Mouse (Mus musculus) neural tube, embryonic 11.5 days (tissue): Measurements from ENCODE around the gene Sgpl1. TPM values are rescaled to one million over a fixed set of nuclear protein-coding genes. Genes with fewer than 3 reads are reported as not detected.

Source experiments
- ATAC-seq: fragments of 200-750 bp; cut with Nextera tagmentation; 2 replicates; pipeline ENCODE4 v1.8.0; 2017; ENCODE audit warnings: moderate number of reproducible peaks, mild to moderate bottlenecking, moderate TSS enrichment, moderate library complexity; ENCODE audit not compliant: insufficient read depth, low FRiP score, low TSS enrichment
- DNase-seq: peaks from one replicate; pipeline ENCODE4 v3.0.0-alpha.2; 2015; ENCODE audit warnings: low spot score
- H3K27ac ChIP-seq: fragments of 300-500 bp; sonication (generic); 2 replicates; pipeline ENCODE4 v1.5.1; 2014; ENCODE audit warnings: low read depth, mild to moderate bottlenecking, low read length
- H3K27me3 ChIP-seq: fragments of 300-500 bp; sonication (generic); 2 replicates; pipeline ENCODE4 v1.6.1; 2014; ENCODE audit warnings: mild to moderate bottlenecking, low read length, mixed read lengths; ENCODE audit not compliant: control insufficient read depth, insufficient read depth
- H3K36me3 ChIP-seq: fragments of 300-500 bp; sonication (generic); 2 replicates; pipeline ENCODE4 v1.6.1; 2014; ENCODE audit warnings: mild to moderate bottlenecking, low read length, moderate library complexity, mixed read lengths; ENCODE audit not compliant: control insufficient read depth, insufficient read depth
- H3K4me1 ChIP-seq: fragments of 300-500 bp; sonication (generic); 2 replicates; pipeline ENCODE4 v1.6.1; 2014; ENCODE audit warnings: low read length, mixed read lengths; ENCODE audit not compliant: control insufficient read depth, insufficient read depth
- H3K4me2 ChIP-seq: fragments of 300-500 bp; sonication (generic); 2 replicates; pipeline ENCODE4 v1.6.1; 2014; ENCODE audit warnings: low read depth, mild to moderate bottlenecking, moderate library complexity
- H3K4me3 ChIP-seq: fragments of 300-500 bp; sonication (generic); 2 replicates; pipeline ENCODE4 v1.5.1; 2014; ENCODE audit warnings: low read depth, low read length
- H3K9ac ChIP-seq: fragments of 300-500 bp; sonication (generic); 2 replicates; pipeline ENCODE4 v1.6.1; 2014; ENCODE audit warnings: mild to moderate bottlenecking, low read length
- H3K9me3 ChIP-seq: fragments of 300-500 bp; sonication (generic); 2 replicates; pipeline ENCODE4 v1.6.1; 2016; ENCODE audit warnings: low read length; ENCODE audit not compliant: control insufficient read depth
- WGBS: fragments of 180-500 bp; shearing (Covaris S2); extraction: QIAGEN DNeasy Blood & Tissue Kit; methylation state at CpG from one replicate; pipeline ENCODE4 v1.1.7; 2014; 5-methylcytosine and 5-hydroxymethylcytosine counted together
- polyA plus RNA-seq: library from polyadenylated mRNA; unstranded; fragments of >200 nt; fragmentation: Nextera tagmentation; extraction: Ambion mirVana; gene quantifications from 2 replicates; pipeline ENCODE4 v1.2.1, GENCODE M21; 2014

The Sgpl1 gene
- polyA plus RNA-seq: 95.9 and 98.0 TPM in 2 replicates

- no peaks in the 10 kb centered on the region for H3K27me3 ChIP-seq
- H3K9me3 ChIP-seq: no peaks in the 10 kb centered on the region
- peak within 1 kb of the TSS; percentile 84 for H3K9ac ChIP-seq
- H3K4me2 ChIP-seq: peak within 1 kb of the TSS; percentile 96
- under 1% methylated on average over 79 of the region's 82 CpGs for WGBS
- peak within 1 kb of the TSS; percentile 86 for H3K4me3 ChIP-seq
- DNase-seq (peak; percentile 95), ATAC-seq (peak; percentile 79)
- H3K36me3 ChIP-seq: no peaks in the 10 kb centered on the region
- peak within 1 kb of the TSS; percentile 90 for H3K27ac ChIP-seq
- 0 out of 2 replicates have a peak, but pooled peaks cover 2% of the 10 kb centered on the region for H3K4me1 ChIP-seq
Observed at GRCm38 (mm10) chr10:61147157-61148040, at the start of gene Sgpl1. TSS of gene Sgpl1 (minus strand) at chr10:61147703.

- no peak overlapping the region for H3K9ac ChIP-seq
- no peak overlapping the region for H3K27ac ChIP-seq
- H3K9me3 ChIP-seq: no peaks in the 10 kb centered on the region
- WGBS: 91% methylated on average over 5 of the region's 5 CpGs
- no peak for ATAC-seq
- no peak overlapping the region for H3K4me2 ChIP-seq
- H3K27me3 ChIP-seq: no peaks in the 10 kb centered on the region
- H3K4me3 ChIP-seq: no peak overlapping the region
- H3K4me1 ChIP-seq: no peaks in the 10 kb centered on the region
- H3K36me3 ChIP-seq: no peaks in the 10 kb centered on the region
- no peak for DNase-seq
Observed at GRCm38 (mm10) chr10:61195718-61196291, 48.3 kb upstream of the Sgpl1 start.

GRCm38 (mm10) chr10:61195216-61195615, 47.7 kb upstream of the Sgpl1 start:
- no peak overlapping the region for H3K4me3 ChIP-seq
- H3K36me3 ChIP-seq: no peaks in the 10 kb centered on the region
- H3K9ac ChIP-seq: no peak overlapping the region
- WGBS: 87% methylated on average over 8 of the region's 8 CpGs
- H3K27ac ChIP-seq: no peak overlapping the region
- no peaks in the 10 kb centered on the region for H3K27me3 ChIP-seq
- no peak overlapping the region for H3K4me2 ChIP-seq
- no peaks in the 10 kb centered on the region for H3K9me3 ChIP-seq
- no peaks in the 10 kb centered on the region for H3K4me1 ChIP-seq
- ATAC-seq (no peak), DNase-seq (no peak)

- Histone ChIP-seq H3K27me3 (no peaks in the 10 kb centered on the region), H3K27ac (no peak overlapping the region), H3K4me2 (no peak overlapping the region), H3K36me3 (no peaks in the 10 kb centered on the region), H3K9ac (no peak overlapping the region), H3K9me3 (no peaks in the 10 kb centered on the region), H3K4me3 (no peak overlapping the region), H3K4me1 (no peaks in the 10 kb centered on the region)
- ATAC-seq: no peak
- DNase-seq: no peak
- 81% methylated on average over 9 of the region's 9 CpGs for WGBS
Observed at GRCm38 (mm10) chr10:61194611-61195010, 47.1 kb upstream of the Sgpl1 start.

GRCm38 (mm10) chr10:61188010-61188409, 40.5 kb upstream of the Sgpl1 start:
- Histone ChIP-seq H3K9me3 (no peaks in the 10 kb centered on the region), H3K36me3 (no peaks in the 10 kb centered on the region), H3K4me2 (no peak overlapping the region), H3K9ac (no peak overlapping the region), H3K4me3 (no peak overlapping the region), H3K27me3 (no peaks in the 10 kb centered on the region), H3K27ac (no peak overlapping the region), H3K4me1 (no peaks in the 10 kb centered on the region)
- no peak for DNase-seq
- 76% methylated on average over 3 of the region's 3 CpGs for WGBS
- no peak for ATAC-seq

GRCm38 (mm10) chr10:61187001-61187400, 39.5 kb upstream of the Sgpl1 start:
- no peak for DNase-seq
- ATAC-seq: no peak
- Histone ChIP-seq H3K27me3 (no peaks in the 10 kb centered on the region), H3K4me1 (no peaks in the 10 kb centered on the region), H3K4me2 (no peak overlapping the region), H3K9me3 (no peaks in the 10 kb centered on the region), H3K27ac (no peak overlapping the region), H3K4me3 (no peak overlapping the region), H3K36me3 (no peaks in the 10 kb centered on the region), H3K9ac (no peak overlapping the region)
- WGBS: 79% methylated on average over 3 of the region's 3 CpGs

GRCm38 (mm10) chr10:61179927-61180326, 32.4 kb upstream of the Sgpl1 start:
- no peak overlapping the region for H3K4me2 ChIP-seq
- H3K27ac ChIP-seq: no peak overlapping the region
- ATAC-seq (no peak), DNase-seq (no peak)
- no peaks in the 10 kb centered on the region for H3K4me1 ChIP-seq
- H3K4me3 ChIP-seq: no peak overlapping the region
- no peak overlapping the region for H3K9ac ChIP-seq
- H3K36me3 ChIP-seq: no peaks in the 10 kb centered on the region
- H3K9me3 ChIP-seq: no peaks in the 10 kb centered on the region
- no peaks in the 10 kb centered on the region for H3K27me3 ChIP-seq
- WGBS: 88% methylated on average over 6 of the region's 6 CpGs

GRCm38 (mm10) chr10:61178687-61179086, 31.2 kb upstream of the Sgpl1 start:
- H3K4me3 ChIP-seq: no peak overlapping the region
- DNase-seq (no peak), ATAC-seq (no peak)
- H3K27ac ChIP-seq: no peak overlapping the region
- no peak overlapping the region for H3K9ac ChIP-seq
- H3K27me3 ChIP-seq: no peaks in the 10 kb centered on the region
- no peak overlapping the region for H3K4me2 ChIP-seq
- no peaks in the 10 kb centered on the region for H3K36me3 ChIP-seq
- 85% methylated on average over 8 of the region's 8 CpGs for WGBS
- H3K9me3 ChIP-seq: no peaks in the 10 kb centered on the region
- H3K4me1 ChIP-seq: no peaks in the 10 kb centered on the region

GRCm38 (mm10) chr10:61177751-61178150, 30.2 kb upstream of the Sgpl1 start:
- Histone ChIP-seq H3K4me1 (no peaks in the 10 kb centered on the region), H3K36me3 (no peaks in the 10 kb centered on the region), H3K9me3 (no peaks in the 10 kb centered on the region), H3K27ac (no peak overlapping the region), H3K4me2 (no peak overlapping the region), H3K4me3 (no peak overlapping the region), H3K9ac (no peak overlapping the region), H3K27me3 (no peaks in the 10 kb centered on the region)
- ATAC-seq (no peak), DNase-seq (no peak)
- 77% methylated on average over 4 of the region's 4 CpGs for WGBS
